Mouse (Mus musculus) spleen, adult 2 months (tissue): ENCODE data around the gene Nom1. TPM values are rescaled to one million over a fixed set of nuclear protein-coding genes. Genes with fewer than 3 reads are reported as not detected.

Experiments
- DNase-seq, 2 experiments: peaks; one replicate each; pipeline versions ENCODE4 v3.0.0 to v3.0.0-alpha.2; 2012 to 2021; ENCODE audit warnings: low spot score in 2 of 2, low read depth in 1 of 2
- H3K27ac ChIP-seq: fragments of 200-500 bp; 2 replicates; pipeline ENCODE4 v1.5.1; 2012; ENCODE audit warnings: low read length, inconsistent platforms; ENCODE audit not compliant: insufficient read depth
- H3K27me3 ChIP-seq: fragments of 200-500 bp; 2 replicates; pipeline ENCODE4 v1.6.1; 2012; ENCODE audit warnings: mild to moderate bottlenecking, moderate library complexity, low read length, inconsistent platforms; ENCODE audit not compliant: control insufficient read depth, insufficient read depth
- H3K36me3 ChIP-seq: fragments of 200-500 bp; 2 replicates; pipeline ENCODE4 v1.6.1; 2012; ENCODE audit warnings: mild to moderate bottlenecking, low read length, inconsistent platforms; ENCODE audit not compliant: control insufficient read depth, insufficient read depth
- H3K4me1 ChIP-seq: fragments of 200-500 bp; 2 replicates; pipeline ENCODE4 v1.6.1; 2011; ENCODE audit warnings: inconsistent platforms; ENCODE audit not compliant: control insufficient read depth, insufficient read depth, insufficient read length
- H3K4me3 ChIP-seq: fragments of 200-500 bp; 2 replicates; pipeline ENCODE4 v1.5.1; 2011; ENCODE audit warnings: mild to moderate bottlenecking, inconsistent platforms; ENCODE audit not compliant: insufficient read depth, insufficient read length; ENCODE audit errors: extremely low read depth
- CTCF ChIP-seq: fragments of 200-500 bp; IDR thresholded peaks from 2 replicates; pipeline ENCODE4 v1.5.1; 2011; ENCODE audit warnings: mild to moderate bottlenecking, inconsistent platforms; ENCODE audit not compliant: insufficient read depth, insufficient read length, insufficient replicate concordance; ENCODE audit errors: extremely low read depth
- POLR2A ChIP-seq: fragments of 200-500 bp; IDR thresholded peaks from 2 replicates; pipeline ENCODE4 v1.6.1; 2011; ENCODE audit warnings: low read depth, low read length, inconsistent platforms
- WGBS: fragments of 180-500 bp; shearing (Covaris S2); methylation state at CpG from one replicate; pipeline ENCODE4 v1.1.7; 2018; 5-methylcytosine and 5-hydroxymethylcytosine counted together
- polyA plus RNA-seq: library from polyadenylated mRNA; depleted of rRNA; stranded (reverse); fragments of >200 nt; gene quantifications from 2 replicates; pipeline ENCODE4 v1.2.3, GENCODE M21; 2012

Nom1 gene
- polyA plus RNA-seq, 1 experiment: 5.7 TPM

DNA sequence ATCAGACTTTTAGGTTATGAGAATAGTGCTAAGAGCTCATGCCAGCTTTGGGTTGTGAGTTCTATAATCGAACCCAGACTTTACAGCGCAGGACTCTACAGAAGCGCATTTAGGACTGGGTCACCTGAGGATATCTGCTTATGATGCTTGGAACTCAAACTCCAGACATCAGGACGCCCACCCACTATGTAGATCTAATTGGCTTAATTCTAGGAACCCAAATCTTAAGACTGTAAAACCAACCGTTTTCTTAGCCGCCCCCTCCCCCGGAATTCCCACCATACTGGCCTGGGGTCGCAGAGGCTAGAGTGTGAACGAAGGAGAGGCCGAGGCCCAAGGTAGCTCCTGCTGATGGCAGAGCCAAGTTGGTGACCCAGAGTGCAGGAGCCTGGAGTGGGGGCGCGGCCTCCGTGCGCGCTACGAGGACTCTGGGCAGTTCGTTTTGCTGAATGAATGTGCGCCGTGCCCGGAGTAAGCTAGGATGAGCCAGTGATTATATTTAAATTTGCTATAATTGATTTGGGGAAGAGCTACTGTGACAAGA lies 36.5 kb downstream of the Nom1 start:
- H3K27me3 ChIP-seq: peaks cover 33% of the 10 kb centered on the region
- no peak overlapping the region for H3K27ac ChIP-seq
- no peak overlapping the region for H3K4me3 ChIP-seq
- H3K36me3 ChIP-seq: no peaks in the 10 kb centered on the region
- TF ChIP-seq CTCF (no peak), POLR2A (no peak)
- no peak for DNase-seq
- H3K4me1 ChIP-seq: peaks cover 4% of the 10 kb centered on the region; the same call in 1 of the 2 replicates
- 18% methylated on average over 20 of the region's 20 CpGs for WGBS

- no peaks in the 10 kb centered on the region for H3K36me3 ChIP-seq
- no peak for TF ChIP-seq CTCF
- no peak for TF ChIP-seq POLR2A
- peaks cover 4% of the 10 kb centered on the region; the same call in 1 of the 2 replicates for H3K4me1 ChIP-seq
- H3K27me3 ChIP-seq: peaks cover 33% of the 10 kb centered on the region
- no peak overlapping the region for H3K4me3 ChIP-seq
- 13% methylated on average over 11 of the region's 11 CpGs for WGBS
- no peak for DNase-seq
- no peak overlapping the region for H3K27ac ChIP-seq
Measured at GRCm38 (mm10) chr5:29471396-29471795, 36.9 kb downstream of the Nom1 start.

GRCm38 (mm10) chr5:29471855-29472665 lies 37.6 kb downstream of the Nom1 start:
- no peak for DNase-seq
- H3K27ac ChIP-seq: no peak overlapping the region
- no peaks in the 10 kb centered on the region for H3K36me3 ChIP-seq
- no peak for TF ChIP-seq CTCF
- no peak for TF ChIP-seq POLR2A
- H3K27me3 ChIP-seq: peaks cover 34% of the 10 kb centered on the region
- WGBS: 7% methylated on average over 22 of the region's 22 CpGs
- H3K4me3 ChIP-seq: no peak overlapping the region
- H3K4me1 ChIP-seq: peaks cover 4% of the 10 kb centered on the region; the same call in 1 of the 2 replicates

- H3K4me3 ChIP-seq: no peak overlapping the region
- H3K36me3 ChIP-seq: no peaks in the 10 kb centered on the region
- DNase-seq: no peak
- no peaks in the 10 kb centered on the region; the same call in 1 of the 2 replicates for H3K4me1 ChIP-seq
- H3K27me3 ChIP-seq: peaks cover 44% of the 10 kb centered on the region
- TF ChIP-seq POLR2A (no peak), CTCF (no peak)
- WGBS: 4% methylated on average over 35 of the region's 35 CpGs
- H3K27ac ChIP-seq: no peak overlapping the region
Measured at GRCm38 (mm10) chr5:29473551-29474245, 39.2 kb downstream of the Nom1 start.

GRCm38 (mm10) chr5:29474246-29474960 lies 39.9 kb downstream of the Nom1 start:
- H3K27me3 ChIP-seq: peaks cover 46% of the 10 kb centered on the region
- 7% methylated on average over 35 of the region's 35 CpGs for WGBS
- no peaks in the 10 kb centered on the region for H3K36me3 ChIP-seq
- no peak overlapping the region for H3K4me3 ChIP-seq
- H3K27ac ChIP-seq: no peak overlapping the region
- no peak for TF ChIP-seq POLR2A
- no peak for TF ChIP-seq CTCF
- no peak for DNase-seq
- no peaks in the 10 kb centered on the region; the same call in 1 of the 2 replicates for H3K4me1 ChIP-seq

GRCm38 (mm10) chr5:29475041-29475440 lies 40.6 kb downstream of the Nom1 start:
- peaks cover 46% of the 10 kb centered on the region for H3K27me3 ChIP-seq
- 19% methylated on average over 10 of the region's 10 CpGs for WGBS

More at GRCm38 (mm10) chr5:29475041-29475440, 40.6 kb downstream of the Nom1 start:
- no peak for TF ChIP-seq CTCF
- TF ChIP-seq POLR2A: no peak
- DNase-seq: no peak
- Histone ChIP-seq H3K4me1 (no peaks in the 10 kb centered on the region; the same call in 1 of the 2 replicates), H3K27ac (no peak overlapping the region), H3K36me3 (no peaks in the 10 kb centered on the region), H3K4me3 (no peak overlapping the region)
